Mouse (Mus musculus) adipocyte (in vitro differentiated cells): ENCODE results near the gene Veph1.

Experiments
- DNase-seq: peaks from one replicate; pipeline ENCODE4 v3.0.0-alpha.2; 2016; ENCODE audit warnings: low spot score

The Veph1 gene

DNA sequence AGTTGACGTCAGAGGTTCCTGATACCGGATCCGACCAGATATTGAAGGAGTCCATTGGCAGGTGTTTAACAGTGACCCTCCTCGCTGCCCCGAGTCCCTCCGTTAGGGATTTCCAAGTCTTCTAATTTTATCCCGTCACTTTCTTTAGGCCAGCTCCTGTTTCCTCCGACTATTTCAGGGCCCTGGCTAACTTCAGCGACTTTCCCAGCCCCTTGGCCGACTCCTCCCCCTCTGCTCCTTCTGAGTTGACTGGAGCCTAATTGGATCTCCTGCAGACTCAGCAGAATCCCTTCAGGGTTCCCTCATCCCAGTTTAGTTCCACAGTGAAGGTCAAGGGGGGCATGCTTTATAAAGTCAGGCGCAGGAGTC is 75.4 kb downstream of the Veph1 start:
- DNase-seq = peak; percentile 74

DNA sequence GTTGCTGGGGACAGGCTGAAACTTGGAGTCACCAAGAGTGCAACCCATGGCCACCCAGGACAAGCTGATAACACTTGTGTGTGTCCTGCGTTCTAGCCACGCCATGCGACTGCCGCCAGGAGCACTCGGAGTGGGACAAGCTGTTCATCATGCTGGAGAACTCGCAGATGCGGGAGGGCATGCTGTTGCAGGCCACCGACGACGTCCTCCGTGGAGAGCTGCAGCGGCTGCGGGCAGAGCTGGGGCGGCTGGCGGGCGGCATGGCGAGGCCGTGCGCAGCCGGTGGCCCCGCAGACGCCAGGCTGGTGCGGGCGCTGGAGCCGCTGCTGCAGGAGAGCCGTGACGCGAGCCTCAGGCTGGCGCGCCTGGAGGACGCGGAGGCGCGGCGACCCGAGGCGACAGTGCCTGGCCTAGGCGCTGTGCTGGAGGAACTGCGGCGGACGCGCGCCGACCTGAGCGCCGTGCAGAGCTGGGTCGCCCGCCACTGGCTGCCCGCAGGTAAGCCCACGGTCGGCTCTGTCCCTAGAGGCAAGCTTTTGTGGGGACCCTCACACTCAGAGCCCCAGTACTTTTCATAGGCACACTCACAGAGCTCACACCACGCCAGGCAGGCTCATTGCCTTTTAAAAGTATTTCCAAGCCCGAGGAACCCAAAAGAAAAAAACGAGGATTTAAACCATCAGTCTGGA is 75.9 kb downstream of the Veph1 start:
- DNase-seq = peak; percentile 54

DNA sequence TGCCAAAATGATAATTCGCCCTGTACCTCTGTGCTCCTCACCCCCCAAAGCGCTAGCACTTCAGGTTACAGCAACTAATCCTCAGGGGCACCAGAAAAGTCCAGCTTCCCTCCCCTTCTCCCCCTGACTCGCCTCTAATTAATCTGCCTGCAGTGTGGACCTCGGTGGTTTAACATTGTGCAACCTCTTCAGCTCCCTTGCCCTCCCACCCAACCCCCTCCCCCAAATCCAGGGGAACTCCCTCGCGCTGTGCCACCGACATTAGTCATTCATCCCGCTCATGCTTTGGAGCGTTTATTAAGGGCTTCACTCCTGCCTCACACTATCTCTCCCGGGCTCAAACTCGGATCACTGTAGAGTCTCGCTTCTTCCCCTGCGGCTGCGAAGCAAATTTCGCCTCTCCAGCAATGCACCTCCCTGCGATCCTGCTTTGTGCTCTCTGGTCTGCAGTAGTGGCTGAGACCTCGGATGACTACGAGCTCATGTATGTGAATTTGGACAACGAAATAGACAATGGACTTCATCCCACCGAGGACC is 76.9 kb downstream of the Veph1 start, which contains the start of gene Ptx3:
Gene Ptx3, plus strand, starts transcription at position 256 of the 537 bp plus-strand sequence.
- DNase-seq = peak; percentile 28

DNA sequence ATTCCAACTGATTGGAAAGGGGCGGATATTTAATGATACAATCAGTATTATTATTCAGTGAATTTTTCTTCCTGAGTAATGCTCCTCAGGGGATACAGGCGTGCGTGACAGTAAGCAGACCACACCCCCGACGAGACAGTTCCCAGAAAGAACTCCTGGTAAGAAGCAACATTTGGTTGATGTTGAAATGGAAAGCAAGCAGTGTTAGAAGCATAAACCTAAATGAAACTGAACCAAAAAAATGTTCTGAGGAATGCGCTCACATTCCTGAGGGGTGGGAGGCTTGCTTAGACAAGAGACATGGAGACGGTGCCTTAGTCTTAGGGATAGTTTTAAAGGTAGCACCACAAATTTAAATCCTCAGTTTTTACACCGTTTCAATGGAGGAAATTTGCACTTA is 80.9 kb downstream of the Veph1 start:
- peak; percentile 30 for DNase-seq

DNA sequence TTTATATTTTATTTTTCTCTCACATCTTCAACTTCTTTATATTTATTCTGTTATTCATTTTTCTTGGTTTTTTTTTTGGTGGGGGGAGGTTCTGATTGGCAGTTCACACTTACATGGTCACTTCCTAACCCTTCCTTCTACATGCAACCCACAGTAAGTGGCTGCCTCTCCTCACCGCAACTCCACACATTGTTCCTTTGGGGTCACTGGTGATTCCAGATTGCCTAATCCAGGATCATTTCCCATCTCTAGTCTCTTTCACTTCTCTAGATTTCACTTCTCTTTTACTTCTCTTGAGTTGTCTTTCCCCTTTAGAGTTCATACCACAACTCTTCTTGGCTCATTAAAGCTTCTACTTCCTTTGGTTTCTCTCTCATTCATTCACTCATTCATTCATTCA is 83.1 kb downstream of the Veph1 start:
- no peak for DNase-seq

DNA sequence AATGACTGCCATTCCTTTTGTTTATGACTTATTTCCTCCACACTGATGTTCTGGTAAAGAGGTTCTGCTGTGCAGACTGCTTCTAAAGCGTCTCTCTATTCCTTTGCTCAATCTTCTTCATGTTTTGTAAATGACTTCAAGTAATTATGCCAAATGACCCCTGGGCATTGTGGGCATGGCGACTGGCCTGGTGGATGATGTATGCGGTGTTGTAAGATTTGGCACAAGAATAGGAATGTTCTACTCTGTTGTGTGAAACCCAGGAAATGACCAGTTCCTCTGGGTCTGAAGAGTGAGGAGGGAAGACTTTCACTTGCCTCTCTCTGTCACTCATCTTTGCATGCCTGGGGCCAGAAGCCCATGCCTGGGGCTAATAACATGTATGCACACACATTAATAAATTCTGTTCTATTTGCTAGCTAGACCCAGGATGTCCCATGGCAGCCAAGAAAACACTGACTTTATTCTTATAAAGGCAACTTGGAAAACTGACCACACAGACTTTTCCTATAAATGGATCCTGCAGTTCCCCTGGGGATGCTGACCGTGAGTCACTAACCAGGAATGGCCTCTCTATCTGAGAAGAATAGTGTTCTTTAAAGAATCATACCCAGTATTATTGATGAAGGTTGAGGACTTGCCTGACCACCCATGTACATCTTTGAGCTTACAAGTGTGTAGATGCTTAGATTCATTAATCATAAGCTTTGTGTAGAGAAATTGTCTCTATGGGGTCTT is 87.6 kb downstream of the Veph1 start:
- DNase-seq = peak; percentile 95

DNA sequence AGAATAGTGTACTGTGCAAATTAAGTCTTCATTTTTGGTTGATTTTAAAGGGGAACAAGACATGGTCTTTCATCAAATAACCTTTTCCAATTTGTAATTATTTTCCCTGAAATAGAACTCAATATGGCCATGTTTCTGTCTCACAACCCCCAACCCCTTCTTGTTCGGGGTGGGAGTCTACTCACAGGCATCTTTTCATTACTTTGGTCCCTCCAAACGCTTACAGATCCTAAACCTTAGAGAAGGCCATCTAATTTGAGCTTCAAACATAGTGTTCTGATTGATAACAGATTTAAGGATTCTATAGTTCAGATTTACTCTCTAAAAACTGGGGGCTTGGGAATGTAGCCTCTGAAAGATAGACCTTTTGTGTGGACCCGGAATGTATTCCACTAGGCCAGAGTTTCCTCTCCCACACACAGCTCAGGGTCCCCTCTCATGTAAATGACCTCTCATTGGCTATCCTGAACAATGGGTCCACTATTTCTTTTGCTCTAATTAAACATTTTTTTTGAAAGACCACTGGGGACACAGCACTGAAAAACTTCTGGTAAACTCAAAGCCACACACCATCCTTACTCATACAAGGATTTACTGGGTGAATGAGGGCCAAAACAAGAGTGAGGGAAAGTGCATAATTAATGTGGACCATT is 102.6 kb downstream of the Veph1 start:
- no peak for DNase-seq

DNA sequence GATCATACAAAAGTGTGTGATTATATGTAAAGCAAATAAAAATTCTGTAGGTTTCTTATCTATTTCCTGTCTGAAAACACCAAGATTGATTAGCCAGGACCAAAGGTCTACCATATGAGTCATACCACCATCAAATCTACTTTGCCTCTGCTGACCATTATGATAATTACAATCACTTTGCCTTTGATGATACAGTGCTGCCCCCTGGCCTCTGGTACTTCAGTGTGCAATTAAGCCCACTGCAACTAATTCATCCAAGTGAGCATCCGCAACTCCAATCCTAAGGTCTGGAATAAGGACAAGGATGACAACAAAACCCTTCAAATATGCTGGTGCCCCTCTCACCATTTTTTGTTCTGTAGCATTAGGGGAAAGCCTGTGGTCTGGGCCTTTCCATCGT is 117.0 kb downstream of the Veph1 start:
- DNase-seq = no peak

DNA sequence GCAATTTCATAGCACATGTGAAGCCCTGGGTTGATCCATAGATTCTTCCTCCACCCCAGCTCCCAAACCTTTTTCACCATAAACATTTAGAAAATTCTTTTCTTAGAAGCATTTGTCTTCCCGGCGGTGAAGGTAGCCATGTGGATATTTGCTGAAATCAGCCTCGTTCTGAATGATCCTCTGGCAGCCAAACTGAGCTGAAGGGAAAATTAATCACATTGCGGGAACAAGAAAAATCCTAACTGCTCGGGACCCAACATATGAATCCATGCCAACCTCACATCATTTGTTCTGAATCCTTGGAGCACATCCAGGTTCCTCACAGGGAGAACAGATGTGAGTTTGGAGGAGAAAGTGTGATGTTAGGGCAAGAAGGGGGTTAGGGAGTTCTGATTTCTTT is 123.7 kb downstream of the Veph1 start:
- peak; percentile 66 for DNase-seq

DNA sequence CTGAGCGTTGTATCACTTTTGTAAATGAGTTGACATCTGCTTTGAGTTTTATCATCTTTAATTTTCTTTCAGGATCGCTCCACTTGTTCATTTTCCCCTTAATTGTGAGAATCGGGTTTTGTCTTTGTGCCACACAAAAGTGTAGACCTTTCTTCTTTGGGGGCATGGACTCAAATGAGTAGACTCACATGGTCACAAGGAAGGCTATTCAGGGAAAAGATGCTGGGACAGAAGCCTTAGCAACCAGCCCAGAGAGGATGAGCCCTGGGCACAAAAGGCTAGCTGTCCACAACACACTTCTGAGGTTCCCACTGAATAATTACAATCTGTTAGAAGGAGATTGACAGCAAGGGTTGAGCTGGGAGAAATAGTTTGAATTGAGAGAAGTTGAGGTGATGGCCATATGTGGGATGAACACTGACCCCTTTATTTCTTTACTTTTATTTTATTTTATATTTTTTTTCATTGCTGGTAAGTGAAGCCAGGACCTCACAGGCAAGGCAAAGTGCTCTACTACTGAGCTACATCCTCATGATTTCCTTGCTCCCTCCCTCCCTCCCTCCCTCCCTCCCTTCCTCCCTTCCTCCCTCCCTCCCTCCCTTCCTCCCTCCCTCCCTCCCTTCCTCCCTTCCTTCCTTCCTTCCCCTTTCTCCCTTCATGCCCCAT is 126.6 kb downstream of the Veph1 start:
- DNase-seq = no peak

DNA sequence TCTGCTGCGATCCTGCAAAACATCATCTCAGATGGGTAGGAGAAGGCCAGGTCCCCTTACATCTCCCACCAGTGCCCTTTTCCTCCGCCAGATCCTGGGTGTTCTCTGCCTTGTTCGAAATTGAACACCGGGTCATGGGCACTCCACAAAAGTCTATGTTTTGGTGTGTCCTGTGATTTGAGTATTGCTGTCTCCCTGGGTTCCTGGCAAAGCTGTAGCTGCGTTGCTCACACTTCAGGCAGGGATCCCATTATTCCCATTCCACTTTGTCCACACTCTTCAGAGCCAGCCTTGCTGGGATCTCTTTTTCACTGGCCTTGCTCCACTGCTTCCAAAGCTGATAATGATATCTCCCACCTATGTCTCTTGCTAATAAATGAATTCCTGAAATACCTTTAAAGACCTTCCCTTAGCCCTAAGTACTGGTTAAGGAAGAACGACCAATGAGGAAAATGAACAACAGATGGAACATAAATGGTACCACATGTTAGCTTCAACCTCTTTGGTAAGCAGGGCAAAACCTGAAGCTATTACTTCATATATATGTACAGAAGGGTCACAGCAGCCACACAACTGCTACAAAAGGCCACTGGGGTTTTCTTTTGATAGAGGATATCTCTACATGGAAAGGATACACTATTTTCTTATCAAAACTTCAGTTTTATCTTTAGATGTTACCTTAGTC is 129.9 kb downstream of the Veph1 start:
- no peak for DNase-seq

DNA sequence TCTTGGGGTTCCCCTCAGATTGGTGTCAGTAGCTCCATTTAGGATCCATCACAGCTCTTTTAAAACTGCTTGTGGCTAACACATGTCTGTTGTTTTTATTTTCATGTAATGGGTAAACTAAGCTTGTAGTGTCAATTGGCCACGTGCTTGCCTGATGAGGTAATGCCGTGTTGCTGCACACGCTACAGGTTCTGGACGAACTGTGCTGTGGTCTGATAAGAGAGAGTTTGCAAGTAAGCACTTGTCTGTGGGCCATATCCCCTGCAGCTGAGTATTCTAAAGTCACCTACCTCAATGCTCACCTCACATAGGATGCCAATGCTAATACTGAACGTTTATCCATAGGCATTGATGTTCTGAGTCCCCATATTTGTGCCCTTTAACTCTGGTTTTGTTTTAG is 131.6 kb downstream of the Veph1 start:
- DNase-seq = no peak

DNA sequence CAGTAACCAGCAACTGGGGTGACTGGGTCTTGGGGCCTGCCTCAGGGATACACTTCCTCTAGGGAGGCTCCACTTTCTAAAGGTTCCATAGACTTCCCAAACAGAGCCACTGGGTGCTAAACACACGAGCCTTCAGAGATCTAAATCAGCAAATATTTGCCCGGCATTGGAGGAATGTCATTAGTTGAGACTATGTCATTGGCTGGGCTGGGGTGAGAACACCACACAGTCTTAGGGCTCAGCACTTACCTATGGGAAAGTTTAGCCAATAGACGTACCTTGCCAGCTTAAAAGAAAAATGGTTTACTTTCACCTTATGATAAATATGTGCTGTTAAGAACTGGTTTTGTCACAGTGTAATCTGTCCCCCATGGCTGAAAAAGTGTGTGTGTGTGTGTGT is 132.1 kb downstream of the Veph1 start:
- DNase-seq = no peak

DNA sequence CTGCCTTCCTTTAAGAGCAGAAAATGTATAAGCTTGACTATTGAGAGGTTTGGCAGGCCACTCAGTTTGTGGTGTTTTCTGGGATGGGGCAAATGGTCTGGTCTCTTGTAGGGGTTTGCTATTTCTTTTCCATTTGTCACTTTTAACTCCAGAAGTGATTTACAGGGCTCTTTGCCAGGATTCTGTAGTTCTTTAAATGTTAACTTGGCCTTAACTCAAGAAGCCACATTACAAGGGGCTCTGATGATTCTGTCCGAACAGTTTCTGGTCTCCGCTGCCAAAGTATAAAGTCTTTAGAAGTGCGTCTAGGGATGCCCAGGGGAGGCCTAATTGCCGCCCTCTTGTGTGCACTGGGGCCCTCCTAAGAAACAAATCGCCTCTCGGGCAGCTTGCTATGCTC is 134.0 kb downstream of the Veph1 start:
- DNase-seq = no peak

DNA sequence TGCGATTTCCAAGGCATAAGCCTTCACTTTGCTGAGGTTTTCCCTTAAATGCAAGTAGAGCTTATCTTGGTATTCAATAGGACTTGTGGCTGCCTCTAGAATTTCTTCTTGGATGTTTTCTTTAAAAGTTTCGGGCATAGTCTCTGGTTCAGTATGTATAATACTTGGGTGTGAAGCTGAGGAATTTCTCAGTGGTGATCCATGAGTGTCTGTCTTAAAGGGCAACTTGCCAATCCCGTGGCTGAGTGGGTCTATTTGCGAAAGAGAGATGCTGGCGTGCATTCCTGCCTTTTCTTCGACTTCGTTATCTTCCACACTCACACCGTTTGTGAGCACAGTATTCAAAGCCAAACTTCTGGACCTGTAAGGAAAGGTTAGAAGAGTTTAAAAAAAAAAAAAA is 138.7 kb downstream of the Veph1 start:
- no peak for DNase-seq

DNA sequence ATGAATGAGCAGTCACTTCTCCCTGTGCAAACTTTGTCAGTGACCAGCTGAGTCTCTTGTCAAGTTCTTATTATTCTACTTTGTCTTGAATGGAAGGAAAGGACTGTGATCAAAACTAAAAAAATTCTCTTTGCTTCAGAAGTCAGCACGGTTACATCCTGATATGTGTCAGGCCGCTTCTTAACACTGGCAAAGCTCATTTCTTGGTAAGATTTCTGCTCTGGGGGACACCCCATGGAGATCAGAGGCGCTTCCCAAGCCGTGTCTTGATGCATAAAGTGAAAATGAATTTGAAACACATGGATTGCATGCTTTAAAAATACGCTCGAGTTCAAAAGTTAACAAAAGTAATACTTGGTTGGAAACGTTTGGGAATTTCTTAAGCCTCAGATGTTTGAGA is 159.0 kb downstream of the Veph1 start:
- DNase-seq = no peak

DNA sequence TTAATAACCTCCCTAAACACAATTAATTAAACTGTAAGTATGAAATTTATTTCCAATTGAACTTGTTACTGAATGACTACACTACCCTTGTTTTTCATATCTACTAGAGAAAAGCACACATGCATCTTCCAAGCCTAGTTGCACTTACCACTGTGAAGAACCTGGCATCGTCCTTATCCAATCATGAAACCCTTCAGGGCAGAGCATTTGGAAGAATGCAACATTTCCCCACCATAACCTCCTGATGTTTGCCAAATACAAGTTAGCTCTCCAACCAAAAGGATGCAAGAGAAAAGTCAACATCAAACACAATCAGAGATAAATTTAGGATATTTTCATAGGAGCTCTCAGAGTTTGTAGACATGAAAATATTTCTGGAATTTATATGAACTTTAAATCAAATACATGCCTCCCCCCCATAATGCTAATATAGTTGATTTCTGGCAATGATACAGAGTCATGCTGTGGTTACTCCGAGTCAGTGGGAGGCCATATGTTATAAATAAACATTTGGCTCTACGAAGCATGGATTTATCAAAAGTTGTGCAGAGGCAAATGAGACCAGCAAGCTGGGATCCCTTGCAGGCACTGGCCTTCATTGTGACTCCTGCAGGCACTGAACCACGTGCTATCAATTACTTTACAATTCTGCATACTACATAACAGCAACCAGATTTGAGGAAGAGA is 165.2 kb downstream of the Veph1 start:
- peak; percentile 11 for DNase-seq

DNA sequence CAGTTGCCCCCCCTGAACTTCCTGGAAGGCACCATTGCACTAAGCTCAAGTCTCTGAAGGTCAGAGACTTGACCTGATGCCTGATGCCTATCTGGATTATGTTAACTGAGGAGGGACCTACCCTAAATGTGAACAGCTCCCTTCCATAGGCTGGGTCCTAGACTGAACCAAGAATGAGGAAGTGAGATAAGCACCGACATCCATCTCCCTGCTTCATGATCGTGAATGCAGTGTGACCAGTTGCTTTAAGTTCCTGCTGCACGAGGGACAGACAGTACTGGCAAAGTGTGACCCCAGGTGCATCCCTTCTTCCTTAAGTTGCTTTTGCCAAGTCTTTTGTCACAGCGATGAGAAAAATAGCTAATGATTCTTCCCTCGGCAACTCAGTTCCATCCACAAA is 166.9 kb downstream of the Veph1 start:
- DNase-seq = no peak

DNA sequence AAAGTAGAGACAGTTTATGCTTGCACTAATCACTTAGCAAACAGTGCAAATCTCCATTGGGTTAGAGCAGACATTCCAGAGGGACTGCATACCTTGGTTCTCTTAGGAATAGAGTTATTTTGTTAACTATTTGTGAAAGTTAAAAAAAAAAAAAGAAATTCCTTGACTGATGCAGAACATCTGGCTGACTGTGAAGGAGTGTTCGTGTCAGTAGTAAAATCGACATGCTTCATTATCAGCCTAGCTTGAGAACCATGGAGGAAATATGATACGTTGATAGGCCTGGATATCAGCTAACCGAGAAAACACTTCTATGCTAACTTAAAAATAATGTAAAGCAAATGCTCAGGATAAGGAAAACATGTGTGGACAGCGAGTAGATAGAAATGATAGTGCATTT is 191.1 kb downstream of the Veph1 start:
- no peak for DNase-seq

DNA sequence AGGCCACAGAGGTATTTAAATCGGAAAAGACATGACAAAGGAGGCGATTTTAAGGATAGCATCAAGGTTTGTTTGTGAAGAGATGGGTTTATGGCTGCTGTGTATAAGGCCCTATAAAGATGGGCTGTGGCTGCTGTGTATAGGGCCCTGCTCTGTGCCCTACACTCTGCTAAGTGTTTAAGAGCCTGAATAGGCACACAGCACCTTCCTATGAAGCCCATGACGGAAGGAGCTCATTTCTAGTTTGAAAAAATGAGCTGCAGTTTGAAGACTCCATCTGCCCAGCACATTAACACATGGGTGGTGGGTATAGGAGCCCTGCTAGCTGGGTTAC is 194.1 kb downstream of the Veph1 start:
- DNase-seq = no peak

DNA sequence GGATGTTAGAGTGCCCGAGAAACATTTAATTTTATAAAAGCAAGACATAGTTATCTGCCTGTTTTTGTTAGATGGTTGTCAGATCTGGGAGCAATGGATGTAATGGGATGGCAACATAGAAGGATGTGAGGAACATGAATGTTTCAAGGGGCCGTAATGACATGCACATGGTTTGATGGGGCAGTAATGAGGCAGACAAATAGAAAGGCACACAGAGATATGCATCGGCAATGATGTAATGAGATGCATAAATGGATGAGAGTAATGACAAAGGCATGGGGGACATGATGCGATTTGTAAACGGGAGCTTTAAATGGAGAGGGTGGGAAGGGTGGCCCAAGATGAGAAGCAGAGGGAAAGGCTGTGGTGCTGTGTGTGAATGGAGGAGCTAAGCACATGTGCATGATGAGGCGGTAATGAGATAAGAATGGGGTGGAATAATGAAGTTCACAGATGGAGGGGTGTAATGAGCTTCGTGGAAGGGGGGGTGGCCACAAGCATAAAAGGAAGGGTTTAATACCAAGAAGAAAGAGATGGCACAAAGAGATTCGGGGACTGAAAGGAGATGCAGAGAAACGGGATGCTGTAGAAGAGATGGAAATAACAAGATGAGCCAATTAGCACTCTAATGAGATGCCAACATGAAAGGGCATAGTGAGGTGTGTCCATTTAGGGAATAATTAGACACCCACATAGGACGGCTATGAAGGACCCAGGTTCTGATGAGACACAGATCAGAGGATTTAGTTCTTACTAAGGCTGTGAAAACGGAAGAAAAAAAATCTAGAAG is 194.6 kb downstream of the Veph1 start:
- DNase-seq = no peak
